Mouse (Mus musculus): Measurements from ENCODE around the gene Ints11. TPM values are rescaled to one million over a fixed set of nuclear protein-coding genes. Genes with fewer than 3 reads are reported as not detected.
A peak's percentile ranks its signal among the peaks of the same experiment; 100 is the strongest.

Ints11 gene
- polyA plus RNA-seq, 2 experiments, result 57.4 to 63.7 TPM

DNA sequence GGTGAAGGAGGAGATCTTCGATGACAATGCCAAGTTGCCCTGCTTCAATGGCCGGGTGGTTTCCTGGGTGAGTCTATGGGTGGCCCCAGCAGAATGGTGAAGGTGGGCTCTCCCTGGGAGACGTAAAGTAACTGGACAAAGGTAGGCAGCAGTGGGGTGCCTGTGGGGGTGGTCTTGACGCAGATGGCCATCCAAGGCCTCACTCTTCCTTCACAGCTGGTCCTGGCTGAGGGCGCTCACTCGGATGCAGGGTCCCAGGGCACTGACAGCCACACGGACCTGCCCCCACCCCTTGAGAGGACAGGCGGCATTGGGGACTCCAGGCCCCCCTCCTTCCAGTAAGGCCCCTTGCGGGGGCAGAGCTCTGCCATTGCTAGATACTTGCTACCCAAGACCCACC lies 15.9 kb upstream of the Ints11 start:
- 90% methylated on average over 9 of the region's 9 CpGs for WGBS
- DNase-seq (ENCODE audit: low spot score) (no peak), ATAC-seq (ENCODE audit: low FRiP score, low read depth) (no peak)
- no peaks in the 10 kb centered on the region for H3K27me3 ChIP-seq (ENCODE audit: control insufficient read depth, insufficient read depth, low read length)
- H3K27ac ChIP-seq (replicated peaks; ENCODE audit: low read depth, low read length), result no peak overlapping the region
- H3K4me1 ChIP-seq (ENCODE audit: control insufficient read depth, insufficient read depth, low read length), result peaks cover 6% of the 10 kb centered on the region; the same call in 1 of the 2 replicates
- H3K9me3 ChIP-seq (ENCODE audit: control insufficient read depth, low read length), result no peaks in the 10 kb centered on the region
- no peak overlapping the region for H3K9ac ChIP-seq (ENCODE audit: low read depth, low read length, severe bottlenecking)
- H3K4me2 ChIP-seq (replicated peaks; ENCODE audit: low read depth, low read length, severe bottlenecking), result no peak overlapping the region
- no peak overlapping the region for H3K4me3 ChIP-seq (replicated peaks; ENCODE audit: low read length)
- TF ChIP-seq POLR2A (IDR thresholded peaks at IDR 0.05; ENCODE audit: borderline replicate concordance, extremely low read depth, insufficient read depth, insufficient read length), result no peak
- H3K36me3 ChIP-seq (ENCODE audit: control insufficient read depth, insufficient read depth, low read length), result peaks cover 39% of the 10 kb centered on the region

DNA sequence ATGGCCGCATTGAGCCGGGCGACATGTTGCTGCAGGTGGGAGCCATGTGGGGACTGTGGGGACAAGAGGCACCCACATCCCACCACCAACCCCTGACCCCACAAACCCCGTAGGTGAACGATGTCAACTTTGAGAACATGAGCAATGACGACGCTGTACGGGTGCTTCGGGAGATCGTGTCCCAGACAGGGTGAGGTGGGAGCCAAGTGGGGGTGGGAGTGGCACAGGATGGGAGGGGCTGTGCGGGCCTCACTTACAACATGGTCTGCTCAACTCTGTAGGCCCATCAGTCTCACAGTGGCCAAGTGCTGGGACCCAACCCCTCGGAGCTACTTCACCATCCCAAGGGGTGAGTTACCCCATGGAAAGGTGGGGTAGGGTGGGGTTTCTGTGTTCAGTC lies 14.4 kb upstream of the Ints11 start:
- H3K27ac ChIP-seq (replicated peaks; ENCODE audit: low read depth, low read length), result no peak overlapping the region
- no peak overlapping the region for H3K9ac ChIP-seq (ENCODE audit: low read depth, low read length, severe bottlenecking)
- WGBS, result 95% methylated on average over 11 of the region's 12 CpGs
- DNase-seq (ENCODE audit: low spot score), result no peak
- H3K36me3 ChIP-seq (ENCODE audit: control insufficient read depth, insufficient read depth, low read length), result peaks cover 44% of the 10 kb centered on the region
- no peaks in the 10 kb centered on the region for H3K9me3 ChIP-seq (ENCODE audit: control insufficient read depth, low read length)
- no peak overlapping the region for H3K4me3 ChIP-seq (replicated peaks; ENCODE audit: low read length)
- no peak overlapping the region for H3K4me2 ChIP-seq (replicated peaks; ENCODE audit: low read depth, low read length, severe bottlenecking)
- no peak for TF ChIP-seq POLR2A (IDR thresholded peaks at IDR 0.05; ENCODE audit: borderline replicate concordance, extremely low read depth, insufficient read depth, insufficient read length)
- no peaks in the 10 kb centered on the region for H3K27me3 ChIP-seq (ENCODE audit: control insufficient read depth, insufficient read depth, low read length)
- ATAC-seq (ENCODE audit: low FRiP score, low read depth), result no peak
- no peaks in the 10 kb centered on the region for H3K4me1 ChIP-seq (ENCODE audit: control insufficient read depth, insufficient read depth, low read length)

DNA sequence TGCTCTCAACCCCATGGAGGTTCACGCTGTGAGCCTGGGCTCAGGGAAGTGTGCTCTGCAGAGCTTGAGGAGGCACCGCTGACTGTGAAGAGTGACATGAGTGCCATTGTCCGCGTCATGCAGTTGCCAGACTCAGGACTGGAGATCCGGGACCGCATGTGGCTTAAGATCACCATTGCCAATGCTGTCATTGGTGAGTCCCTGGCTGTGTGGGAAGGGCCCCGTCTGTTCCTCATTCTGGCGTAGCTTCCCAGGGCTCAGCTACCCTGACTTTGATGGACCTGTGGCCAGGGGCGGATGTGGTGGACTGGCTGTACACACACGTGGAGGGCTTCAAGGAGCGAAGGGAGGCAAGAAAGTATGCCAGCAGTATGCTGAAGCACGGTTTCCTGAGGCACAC lies 13.3 kb upstream of the Ints11 start:
- Histone ChIP-seq H3K9ac (ENCODE audit: low read depth, low read length, severe bottlenecking) (no peak overlapping the region), H3K36me3 (ENCODE audit: control insufficient read depth, insufficient read depth, low read length) (peaks cover 49% of the 10 kb centered on the region), H3K4me3 (replicated peaks; ENCODE audit: low read length) (no peak overlapping the region), H3K27me3 (ENCODE audit: control insufficient read depth, insufficient read depth, low read length) (no peaks in the 10 kb centered on the region), H3K27ac (replicated peaks; ENCODE audit: low read depth, low read length) (no peak overlapping the region), H3K9me3 (ENCODE audit: control insufficient read depth, low read length) (no peaks in the 10 kb centered on the region), H3K4me1 (ENCODE audit: control insufficient read depth, insufficient read depth, low read length) (no peaks in the 10 kb centered on the region), H3K4me2 (replicated peaks; ENCODE audit: low read depth, low read length, severe bottlenecking) (no peak overlapping the region)
- ATAC-seq (ENCODE audit: low FRiP score, low read depth) (no peak), DNase-seq (ENCODE audit: low spot score) (no peak)
- TF ChIP-seq POLR2A (IDR thresholded peaks at IDR 0.05; ENCODE audit: borderline replicate concordance, extremely low read depth, insufficient read depth, insufficient read length), result no peak
- WGBS, result 93% methylated on average over 12 of the region's 12 CpGs

DNA sequence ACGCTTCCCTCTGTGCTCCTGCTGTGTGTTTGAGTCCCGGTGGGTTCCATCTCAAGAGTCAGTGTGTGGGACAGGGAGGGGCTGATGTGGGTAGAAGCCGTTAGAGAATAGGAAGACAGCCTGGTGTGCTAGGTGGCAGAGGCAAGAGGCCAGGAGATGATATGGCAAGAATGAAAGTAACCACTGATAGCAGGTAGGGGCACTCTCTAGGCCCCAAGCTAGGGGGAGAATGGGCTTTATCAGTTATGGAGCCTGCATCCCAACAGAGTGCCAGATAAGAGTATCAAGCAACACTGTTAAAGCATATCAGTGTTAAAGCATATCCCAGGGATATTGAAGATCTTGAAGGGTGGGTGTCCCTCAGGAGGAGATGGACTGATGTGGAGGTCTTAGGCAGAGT lies 12.5 kb upstream of the Ints11 start:
- H3K27ac ChIP-seq (replicated peaks; ENCODE audit: low read depth, low read length), result no peak overlapping the region
- H3K36me3 ChIP-seq (ENCODE audit: control insufficient read depth, insufficient read depth, low read length), result peaks cover 53% of the 10 kb centered on the region
- no peaks in the 10 kb centered on the region for H3K4me1 ChIP-seq (ENCODE audit: control insufficient read depth, insufficient read depth, low read length)
- H3K27me3 ChIP-seq (ENCODE audit: control insufficient read depth, insufficient read depth, low read length), result no peaks in the 10 kb centered on the region
- WGBS, result 82% methylated on average over 3 of the region's 3 CpGs
- no peak overlapping the region for H3K4me3 ChIP-seq (replicated peaks; ENCODE audit: low read length)
- TF ChIP-seq POLR2A (IDR thresholded peaks at IDR 0.05; ENCODE audit: borderline replicate concordance, extremely low read depth, insufficient read depth, insufficient read length), result no peak
- no peak overlapping the region for H3K4me2 ChIP-seq (replicated peaks; ENCODE audit: low read depth, low read length, severe bottlenecking)
- no peak overlapping the region for H3K9ac ChIP-seq (ENCODE audit: low read depth, low read length, severe bottlenecking)
- DNase-seq (ENCODE audit: low spot score) (no peak), ATAC-seq (ENCODE audit: low FRiP score, low read depth) (no peak)
- no peaks in the 10 kb centered on the region for H3K9me3 ChIP-seq (ENCODE audit: control insufficient read depth, low read length)

DNA sequence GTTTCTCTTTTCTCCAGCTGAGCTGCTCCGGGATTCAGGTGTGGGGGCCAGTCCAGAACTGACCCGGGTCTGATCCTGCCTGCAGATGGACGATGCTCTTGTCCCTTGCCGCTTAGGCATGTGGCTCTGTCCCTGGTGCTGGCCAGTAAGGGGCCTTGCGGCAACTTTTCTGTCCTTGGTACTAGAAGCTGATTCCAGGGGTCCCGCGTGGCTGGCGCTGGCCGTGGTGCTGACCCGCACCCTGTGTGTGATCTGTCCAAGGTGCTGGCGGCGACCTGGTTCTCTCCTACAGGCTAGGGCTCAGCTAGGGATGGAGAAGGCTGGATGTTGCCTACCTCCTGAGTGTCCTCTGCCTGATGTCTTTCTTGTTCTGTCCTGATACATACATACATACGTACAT lies 10.0 kb upstream of the Ints11 start:
- H3K4me1 ChIP-seq (ENCODE audit: control insufficient read depth, insufficient read depth, low read length), result no peaks in the 10 kb centered on the region
- H3K9ac ChIP-seq (ENCODE audit: low read depth, low read length, severe bottlenecking), result no peak overlapping the region
- no peak overlapping the region for H3K4me3 ChIP-seq (replicated peaks; ENCODE audit: low read length)
- no peak for TF ChIP-seq POLR2A (IDR thresholded peaks at IDR 0.05; ENCODE audit: borderline replicate concordance, extremely low read depth, insufficient read depth, insufficient read length)
- WGBS, result 14% methylated on average over 13 of the region's 13 CpGs
- no peak overlapping the region for H3K27ac ChIP-seq (replicated peaks; ENCODE audit: low read depth, low read length)
- H3K27me3 ChIP-seq (ENCODE audit: control insufficient read depth, insufficient read depth, low read length), result no peaks in the 10 kb centered on the region
- peak; percentile 32; the same call in 1 of the 2 replicates for ATAC-seq (ENCODE audit: low FRiP score, low read depth)
- H3K9me3 ChIP-seq (ENCODE audit: control insufficient read depth, low read length), result no peaks in the 10 kb centered on the region
- DNase-seq (ENCODE audit: low spot score), result peak; percentile 75
- H3K36me3 ChIP-seq (ENCODE audit: control insufficient read depth, insufficient read depth, low read length), result peaks cover 47% of the 10 kb centered on the region
- H3K4me2 ChIP-seq (replicated peaks; ENCODE audit: low read depth, low read length, severe bottlenecking), result no peak overlapping the region

DNA sequence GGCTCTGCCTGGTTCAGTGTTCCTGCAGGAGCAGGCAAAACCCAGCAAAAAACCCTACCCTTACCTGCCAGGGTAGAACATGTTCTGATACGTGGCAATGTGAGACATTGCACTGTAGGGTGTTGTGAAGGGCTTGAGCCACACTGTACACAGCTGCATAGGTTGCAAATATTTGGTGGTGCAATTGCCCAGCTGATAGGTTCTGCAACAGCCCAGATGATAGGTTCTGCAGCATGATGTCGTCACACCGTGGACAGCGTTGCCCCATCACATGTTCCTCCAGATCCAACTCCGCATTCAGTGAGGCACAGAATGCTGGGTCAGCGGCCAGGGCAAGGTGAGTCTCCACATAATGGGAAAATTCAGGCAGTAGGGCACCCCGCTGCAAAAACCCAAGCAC lies 7.6 kb upstream of the Ints11 start:
- Histone ChIP-seq H3K4me2 (replicated peaks; ENCODE audit: low read depth, low read length, severe bottlenecking) (no peak overlapping the region), H3K9ac (ENCODE audit: low read depth, low read length, severe bottlenecking) (no peak overlapping the region), H3K27me3 (ENCODE audit: control insufficient read depth, insufficient read depth, low read length) (no peaks in the 10 kb centered on the region), H3K36me3 (ENCODE audit: control insufficient read depth, insufficient read depth, low read length) (peaks cover 53% of the 10 kb centered on the region), H3K4me1 (ENCODE audit: control insufficient read depth, insufficient read depth, low read length) (no peaks in the 10 kb centered on the region), H3K9me3 (ENCODE audit: control insufficient read depth, low read length) (no peaks in the 10 kb centered on the region), H3K4me3 (replicated peaks; ENCODE audit: low read length) (no peak overlapping the region), H3K27ac (replicated peaks; ENCODE audit: low read depth, low read length) (no peak overlapping the region)
- ATAC-seq (ENCODE audit: low FRiP score, low read depth), result no peak
- WGBS, result 86% methylated on average over 7 of the region's 7 CpGs
- TF ChIP-seq POLR2A (IDR thresholded peaks at IDR 0.05; ENCODE audit: borderline replicate concordance, extremely low read depth, insufficient read depth, insufficient read length), result no peak
- no peak for DNase-seq (ENCODE audit: low spot score)
